Mouse (Mus musculus): ENCODE measurements around the gene Def8.

DNA sequence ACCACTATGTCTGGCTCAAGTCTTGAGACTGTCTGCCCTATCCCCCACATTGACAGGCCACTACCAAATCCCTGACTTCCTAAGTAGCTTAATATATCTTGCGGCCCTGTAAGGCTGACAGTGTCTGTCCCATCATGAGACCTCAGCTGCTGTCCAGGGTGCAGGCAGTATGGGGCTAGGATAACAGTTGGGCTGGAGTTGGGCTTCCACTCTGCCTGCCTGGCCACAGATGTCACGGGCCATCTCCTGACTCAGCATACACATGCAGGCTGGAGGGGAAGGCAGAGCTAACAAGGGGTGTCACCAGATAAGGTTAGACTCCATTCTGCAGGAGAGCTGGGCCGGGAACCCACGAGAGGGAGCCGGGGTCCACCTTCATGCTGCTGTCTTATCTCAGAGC is 83.8 kb downstream of the Def8 start:
- TF ChIP-seq CTCF (IDR thresholded peaks at IDR 0.05; ENCODE audit: low read depth) = no peak
- no peak for TF ChIP-seq EP300 (optimal IDR thresholded peaks at IDR 0.05)

Data from stomach, postnatal 0 days (tissue).